Mouse (Mus musculus) embryonic facial prominence, embryonic 14.5 days (tissue): ENCODE measurements around the gene Amy2a1. TPM values are rescaled to one million over a fixed set of nuclear protein-coding genes. Genes with fewer than 3 reads are reported as not detected.
"Not testable (repeated sequence)": the region's sequence is repeated elsewhere in the genome, so short reads cannot be mapped to it uniquely, and the experiment has no call there.

Source experiments
- ATAC-seq: fragments of 200-750 bp; cut with Nextera tagmentation; 2 replicates; pipeline ENCODE4 v1.8.0; 2017; ENCODE audit warnings: low read depth, moderate number of reproducible peaks, moderate TSS enrichment
- DNase-seq: peaks from one replicate; pipeline ENCODE4 v3.0.0-alpha.2; 2015; ENCODE audit warnings: low spot score
- H3K27ac ChIP-seq: fragments of 300-500 bp; sonication (generic); replicated peaks from 2 replicates; pipeline ENCODE4 v1.5.1; 2014; ENCODE audit warnings: low read depth, mild to moderate bottlenecking, low read length, moderate library complexity
- H3K27me3 ChIP-seq: fragments of 300-500 bp; sonication (generic); replicated peaks from 2 replicates; pipeline ENCODE4 v1.6.1; 2014; ENCODE audit warnings: low read length; ENCODE audit not compliant: control insufficient read depth, insufficient read depth
- H3K36me3 ChIP-seq: fragments of 300-500 bp; sonication (generic); 2 replicates; pipeline ENCODE4 v1.6.1; 2014; ENCODE audit warnings: low read length, mixed read lengths; ENCODE audit not compliant: control insufficient read depth, insufficient read depth
- H3K4me1 ChIP-seq: fragments of 300-500 bp; sonication (generic); 2 replicates; pipeline ENCODE4 v1.6.1; 2014; ENCODE audit warnings: antibody characterized with exemption, low read length; ENCODE audit not compliant: control insufficient read depth, insufficient read depth
- H3K4me2 ChIP-seq: fragments of 300-500 bp; sonication (generic); 2 replicates; pipeline ENCODE4 v1.6.1; 2014; ENCODE audit warnings: low read depth, mild to moderate bottlenecking, low read length, moderate library complexity, mixed read lengths
- H3K4me3 ChIP-seq: fragments of 300-500 bp; sonication (generic); 2 replicates; pipeline ENCODE4 v1.5.1; 2014; ENCODE audit warnings: low read depth, mild to moderate bottlenecking, low read length
- H3K9ac ChIP-seq: fragments of 300-500 bp; sonication (generic); 2 replicates; pipeline ENCODE4 v1.6.1; 2014; ENCODE audit warnings: low read depth, mild to moderate bottlenecking, low read length, moderate library complexity, mixed read lengths
- H3K9me3 ChIP-seq: fragments of 300-500 bp; sonication (generic); 2 replicates; pipeline ENCODE4 v1.6.1; 2016; ENCODE audit warnings: low read length; ENCODE audit not compliant: control insufficient read depth
- WGBS: fragments of 180-500 bp; shearing (Covaris S2); extraction: QIAGEN DNeasy Blood & Tissue Kit; methylation state at CpG from one replicate; pipeline ENCODE4 v1.1.7; 2014; 5-methylcytosine and 5-hydroxymethylcytosine counted together
- polyA plus RNA-seq: library from polyadenylated mRNA; unstranded; fragments of >200 nt; fragmentation: Nextera tagmentation; extraction: Ambion mirVana; gene quantifications from 2 replicates; pipeline ENCODE4 v1.2.1, GENCODE M21; 2014

The Amy2a1 gene
- polyA plus RNA-seq: not detected in 2 replicates

GRCm38 (mm10) chr3:113532328-113532727, at the start of gene Amy2a1:
Gene Amy2a1 (minus strand): TSS chr3:113532428.
- H3K27ac ChIP-seq, H3K4me2 ChIP-seq, H3K4me3 ChIP-seq, H3K27me3 ChIP-seq, H3K4me1 ChIP-seq, DNase-seq, H3K36me3 ChIP-seq, H3K9ac ChIP-seq, H3K9me3 ChIP-seq, ATAC-seq: not testable (repeated sequence)
- 84% methylated on average over 2 of the region's 3 CpGs for WGBS

- H3K9me3 ChIP-seq: no peaks in the 10 kb centered on the region
- ATAC-seq: no peak
- H3K4me2 ChIP-seq: no peak overlapping the region
- 61% methylated on average over 4 of the region's 4 CpGs for WGBS
- H3K9ac ChIP-seq: no peak overlapping the region
- H3K36me3 ChIP-seq: no peaks in the 10 kb centered on the region
- no peak for DNase-seq
- H3K4me1 ChIP-seq: no peaks in the 10 kb centered on the region
- H3K4me3 ChIP-seq: no peak overlapping the region
- no peaks in the 10 kb centered on the region for H3K27me3 ChIP-seq
- H3K27ac ChIP-seq: no peak overlapping the region
Measured at GRCm38 (mm10) chr3:113574578-113574977, 42.4 kb upstream of the Amy2a1 start.

- Histone ChIP-seq H3K9me3 (no peaks in the 10 kb centered on the region), H3K27me3 (no peaks in the 10 kb centered on the region), H3K4me1 (no peaks in the 10 kb centered on the region), H3K4me2 (no peak overlapping the region), H3K4me3 (no peak overlapping the region), H3K27ac (no peak overlapping the region), H3K9ac (no peak overlapping the region), H3K36me3 (no peaks in the 10 kb centered on the region)
- 71% methylated on average over 2 of the region's 2 CpGs for WGBS
- DNase-seq: no peak
- no peak for ATAC-seq
Measured at GRCm38 (mm10) chr3:113574138-113574537, 41.9 kb upstream of the Amy2a1 start.

- no peak for ATAC-seq
- H3K9ac ChIP-seq: no peak overlapping the region
- H3K4me2 ChIP-seq: no peak overlapping the region
- 65% methylated on average over 3 of the region's 3 CpGs for WGBS
- no peaks in the 10 kb centered on the region for H3K27me3 ChIP-seq
- H3K4me1 ChIP-seq: no peaks in the 10 kb centered on the region
- no peaks in the 10 kb centered on the region for H3K36me3 ChIP-seq
- H3K27ac ChIP-seq: no peak overlapping the region
- no peak for DNase-seq
- H3K9me3 ChIP-seq: no peaks in the 10 kb centered on the region
- no peak overlapping the region for H3K4me3 ChIP-seq
Measured at GRCm38 (mm10) chr3:113572158-113572557, 39.9 kb upstream of the Amy2a1 start.

GRCm38 (mm10) chr3:113539692-113540091, 7.5 kb upstream of the Amy2a1 start:
- no peaks in the 10 kb centered on the region for H3K36me3 ChIP-seq
- DNase-seq (no peak), ATAC-seq (no peak)
- H3K4me1 ChIP-seq: no peaks in the 10 kb centered on the region
- no peaks in the 10 kb centered on the region for H3K9me3 ChIP-seq
- no peaks in the 10 kb centered on the region for H3K27me3 ChIP-seq
- no peak overlapping the region for H3K4me2 ChIP-seq
- no peak overlapping the region for H3K27ac ChIP-seq
- H3K9ac ChIP-seq: no peak overlapping the region
- no peak overlapping the region for H3K4me3 ChIP-seq

Other genes starting within 250 kb of the Amy2a1 start
- not detected in 2 replicates for gene Amy2a4, start 241.0 kb downstream of the Amy2a1 start, polyA plus RNA-seq
- gene Amy2a3, start 208.4 kb downstream of the Amy2a1 start, polyA plus RNA-seq: not detected in 2 replicates
- not detected in 2 replicates for gene Amy2a2, start 175.8 kb downstream of the Amy2a1 start, polyA plus RNA-seq
- 3.1 and 4.2 TPM in 2 replicates for gene Amy1, start 74.3 kb upstream of the Amy2a1 start, polyA plus RNA-seq
- 32.0 and 34.0 TPM in 2 replicates for gene Rnpc3, start 97.7 kb upstream of the Amy2a1 start, polyA plus RNA-seq